Mouse (Mus musculus) retina, adult 2 months (tissue): ENCODE results near the gene Ptpdc1.

Experiments
- DNase-seq: peaks from one replicate; pipeline ENCODE4 v3.0.0-alpha.2; 2012; ENCODE audit warnings: low read depth, low spot score

The Ptpdc1 gene

DNA sequence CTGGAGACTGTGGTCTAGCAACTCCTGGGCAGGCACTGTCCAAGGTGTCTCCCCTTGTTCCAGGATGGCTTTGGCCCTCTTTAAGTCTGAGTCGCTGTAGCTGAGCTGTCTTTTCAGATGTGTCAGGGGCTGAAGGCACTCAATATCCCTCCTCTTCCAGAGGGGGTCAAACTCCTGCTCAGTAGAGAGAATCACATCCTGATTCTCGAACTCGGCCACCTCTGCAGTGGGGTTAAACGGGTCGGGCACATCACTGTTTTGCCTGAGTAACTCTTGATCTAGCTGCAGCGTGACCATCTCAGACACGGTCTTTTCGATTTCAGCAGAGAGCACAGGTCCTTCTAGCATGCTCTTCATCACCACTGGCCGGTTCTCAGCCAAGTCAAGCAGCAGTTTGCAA, 39.0 kb downstream of the Ptpdc1 start:
- DNase-seq: no peak

- no peak for DNase-seq
Observed at GRCm38 (mm10) chr13:48585786-48586185, 39.7 kb downstream of the Ptpdc1 start.

GRCm38 (mm10) chr13:48582688-48583379, 42.6 kb downstream of the Ptpdc1 start:
- DNase-seq: no peak

DNA sequence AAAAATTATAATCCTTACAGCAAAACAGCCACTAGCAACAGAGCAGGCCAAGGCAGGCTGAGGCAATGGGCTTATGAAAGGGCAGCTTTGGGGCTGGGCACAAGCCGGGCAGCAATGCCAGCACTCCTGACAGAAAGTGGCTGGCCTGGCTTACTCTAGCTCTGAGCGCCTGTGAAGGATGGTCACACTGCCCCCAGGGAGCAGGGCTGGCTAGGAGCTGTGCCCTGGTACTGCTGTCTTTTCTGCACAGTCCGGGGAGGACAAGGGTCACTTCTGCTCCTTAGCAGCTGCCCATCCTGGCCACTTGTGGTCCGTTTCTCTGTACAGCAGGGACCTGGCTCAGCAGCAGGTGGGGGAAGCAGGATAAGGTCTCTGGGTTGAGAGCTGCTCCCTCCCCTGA, 46.8 kb downstream of the Ptpdc1 start:
- DNase-seq: no peak

GRCm38 (mm10) chr13:48577836-48578235, 47.6 kb downstream of the Ptpdc1 start:
- no peak for DNase-seq

DNA sequence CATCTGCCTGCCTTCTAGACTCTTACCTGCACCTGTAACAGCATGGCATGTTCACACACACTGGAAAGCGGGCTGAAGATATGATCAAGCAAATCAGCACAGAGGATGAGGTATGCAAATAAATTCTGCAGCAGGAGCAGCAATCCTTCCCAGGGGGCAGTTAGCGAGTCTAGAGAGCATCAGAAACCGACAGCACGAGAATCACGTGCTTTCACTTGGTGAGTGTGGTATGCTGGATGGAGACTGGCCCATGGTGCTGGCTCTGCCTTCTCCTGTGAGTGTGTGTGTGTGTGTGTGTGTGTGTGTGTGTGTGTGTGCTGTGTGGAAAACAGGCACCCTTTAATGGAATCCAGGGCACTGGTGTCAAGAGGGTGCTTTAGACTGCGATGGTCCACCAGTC, 48.5 kb downstream of the Ptpdc1 start:
- no peak for DNase-seq

DNA sequence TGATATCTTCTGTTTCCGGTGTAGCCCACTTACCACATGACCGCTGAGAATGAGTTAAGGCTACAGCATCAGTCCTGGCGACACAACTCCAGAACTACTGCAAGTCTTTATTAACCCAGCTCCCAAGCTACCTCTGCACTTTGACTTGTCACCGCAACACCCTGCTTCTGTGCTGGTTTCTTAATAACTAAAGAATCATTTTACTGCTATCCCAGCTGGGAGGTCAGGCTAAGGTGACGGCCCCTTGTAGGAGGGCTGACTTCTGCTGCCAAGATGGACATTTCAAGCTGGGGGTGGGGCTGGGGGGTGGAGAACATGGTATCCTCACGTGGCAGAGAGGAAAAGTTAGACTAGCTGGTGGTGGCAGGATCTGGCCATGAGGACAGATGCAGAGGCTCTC, 50.7 kb downstream of the Ptpdc1 start:
- DNase-seq: no peak

GRCm38 (mm10) chr13:48573525-48574355, 51.7 kb downstream of the Ptpdc1 start:
- DNase-seq: no peak

GRCm38 (mm10) chr13:48572127-48572526, 53.3 kb downstream of the Ptpdc1 start:
- no peak for DNase-seq

DNA sequence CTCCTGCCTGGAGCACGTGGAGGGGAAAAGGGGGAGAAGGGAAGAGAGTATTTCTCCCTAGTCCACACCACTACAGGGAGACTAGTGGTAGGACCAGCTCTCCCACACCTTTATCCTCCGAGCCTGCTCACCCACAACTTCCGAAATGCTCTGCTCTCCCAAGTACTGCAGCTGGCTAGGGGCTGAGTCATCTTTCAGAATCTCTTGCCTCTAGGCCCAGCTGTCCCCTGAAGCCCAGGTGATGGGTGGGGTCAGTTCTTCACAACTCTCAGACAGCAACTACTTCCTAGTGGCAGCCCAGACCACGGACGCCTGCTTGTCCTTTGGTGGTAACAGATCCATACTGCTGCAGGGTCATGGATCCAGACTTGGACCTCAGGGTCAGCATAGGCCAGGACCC, 54.2 kb downstream of the Ptpdc1 start:
- DNase-seq: no peak

GRCm38 (mm10) chr13:48569576-48570132, 55.8 kb downstream of the Ptpdc1 start:
- DNase-seq: no peak

DNA sequence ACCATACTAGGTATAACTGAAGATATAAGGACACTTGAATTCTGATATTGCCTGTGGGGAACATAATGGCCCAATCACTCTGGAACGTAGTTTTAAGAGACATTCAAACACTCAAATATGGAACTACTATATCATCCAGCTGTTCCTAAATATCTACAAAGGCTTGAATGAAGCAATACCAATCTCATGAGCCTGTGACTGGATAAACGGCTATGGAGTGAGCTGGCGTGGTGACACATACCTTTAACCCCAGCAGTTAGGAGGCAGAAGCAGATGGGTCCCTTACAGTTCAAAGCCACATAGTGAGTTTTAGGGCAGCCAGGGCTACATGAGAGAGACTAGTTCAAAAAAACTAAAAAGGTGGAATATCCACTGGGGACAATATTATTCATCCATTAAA, 57.8 kb downstream of the Ptpdc1 start:
- DNase-seq: no peak

GRCm38 (mm10) chr13:48566116-48566935, 59.1 kb downstream of the Ptpdc1 start:
- no peak for DNase-seq

DNA sequence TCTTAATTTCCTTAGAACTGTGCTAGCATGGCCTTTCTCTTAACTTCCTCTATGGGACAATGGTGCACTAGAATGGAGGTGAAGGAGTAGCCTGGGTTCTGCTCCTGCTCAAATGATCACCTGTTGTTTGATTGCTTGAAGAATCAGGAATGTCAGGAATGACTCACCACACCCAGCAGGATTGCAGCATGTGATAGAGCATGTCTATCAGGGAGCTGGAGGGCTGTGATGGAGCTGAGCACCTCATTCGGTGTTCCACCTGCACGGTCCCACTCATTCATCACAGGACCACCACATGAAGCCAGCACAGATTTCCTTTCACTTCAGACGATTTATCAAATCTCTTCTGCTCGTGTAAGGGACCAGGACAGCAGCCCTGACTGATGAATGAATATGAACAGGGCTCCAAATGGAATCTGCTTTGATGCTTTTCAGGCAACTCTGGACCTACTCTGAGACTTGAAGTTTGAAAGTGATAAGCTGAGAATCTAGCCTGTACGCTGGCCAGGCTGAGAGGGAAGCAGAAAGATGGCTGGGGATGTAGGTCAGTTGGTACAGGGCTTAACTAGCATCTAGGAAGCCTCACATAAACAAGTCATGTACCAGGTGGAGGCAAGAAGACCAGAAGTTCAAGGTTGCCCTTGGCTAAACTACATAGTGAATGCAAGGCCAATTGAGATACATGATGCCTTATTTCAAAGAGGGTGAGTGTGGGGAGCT, 60.4 kb downstream of the Ptpdc1 start:
- DNase-seq: no peak

DNA sequence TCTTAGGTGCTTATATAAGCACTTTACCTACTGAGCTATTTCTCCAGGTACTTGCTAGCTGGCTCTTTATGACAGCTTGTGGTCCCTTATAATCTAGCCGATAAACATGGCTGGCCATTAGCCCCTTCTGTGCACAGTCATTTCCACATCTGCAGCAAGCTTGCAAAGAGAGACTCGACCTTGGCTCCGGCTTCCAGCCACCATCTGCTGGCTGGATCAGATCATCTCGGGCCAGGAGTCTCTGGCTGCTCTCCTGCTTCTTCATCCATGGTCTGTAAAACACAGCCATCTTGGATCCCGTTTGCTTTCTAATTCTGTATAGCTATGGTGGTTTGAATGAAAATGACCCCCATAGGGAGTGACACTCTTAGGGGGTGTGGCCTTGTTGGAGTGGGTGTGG, 63.1 kb downstream of the Ptpdc1 start:
- DNase-seq: no peak

DNA sequence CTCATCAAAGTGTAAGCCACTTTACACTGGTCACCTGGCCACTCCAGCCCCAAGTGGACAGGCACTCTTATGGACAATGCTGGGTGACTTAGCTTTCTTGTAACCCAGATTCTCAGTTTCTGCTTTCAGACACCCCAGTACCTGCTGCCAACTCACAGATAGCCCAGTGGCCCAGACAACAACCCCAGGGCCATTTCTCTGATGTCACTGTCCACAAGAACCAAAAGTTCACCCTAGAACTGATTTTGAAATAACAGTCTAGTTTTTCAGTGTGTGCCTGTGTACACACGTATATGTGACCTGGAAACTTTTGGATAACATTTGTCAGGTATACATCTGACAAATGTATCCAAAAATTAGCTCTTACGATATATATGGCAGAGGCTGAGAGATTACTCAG, 64.0 kb downstream of the Ptpdc1 start:
- DNase-seq: no peak

- DNase-seq: no peak
Observed at GRCm38 (mm10) chr13:48555976-48556375, 69.5 kb downstream of the Ptpdc1 start.

GRCm38 (mm10) chr13:48554552-48554951, 70.9 kb downstream of the Ptpdc1 start:
- no peak for DNase-seq

- DNase-seq: no peak
Observed at GRCm38 (mm10) chr13:48553511-48553910, 72.0 kb downstream of the Ptpdc1 start.

- DNase-seq: no peak
Observed at GRCm38 (mm10) chr13:48552181-48553090, 73.0 kb downstream of the Ptpdc1 start.
